Mouse (Mus musculus): ENCODE measurements around the gene Rps21. TPM values are rescaled to one million over a fixed set of nuclear protein-coding genes. Genes with fewer than 3 reads are reported as not detected.

Rps21 gene
- 423 and 539 TPM in 2 replicates for polyA plus RNA-seq (2015; fragmentation: Nextera tagmentation; extraction: Ambion mirVana)

DNA sequence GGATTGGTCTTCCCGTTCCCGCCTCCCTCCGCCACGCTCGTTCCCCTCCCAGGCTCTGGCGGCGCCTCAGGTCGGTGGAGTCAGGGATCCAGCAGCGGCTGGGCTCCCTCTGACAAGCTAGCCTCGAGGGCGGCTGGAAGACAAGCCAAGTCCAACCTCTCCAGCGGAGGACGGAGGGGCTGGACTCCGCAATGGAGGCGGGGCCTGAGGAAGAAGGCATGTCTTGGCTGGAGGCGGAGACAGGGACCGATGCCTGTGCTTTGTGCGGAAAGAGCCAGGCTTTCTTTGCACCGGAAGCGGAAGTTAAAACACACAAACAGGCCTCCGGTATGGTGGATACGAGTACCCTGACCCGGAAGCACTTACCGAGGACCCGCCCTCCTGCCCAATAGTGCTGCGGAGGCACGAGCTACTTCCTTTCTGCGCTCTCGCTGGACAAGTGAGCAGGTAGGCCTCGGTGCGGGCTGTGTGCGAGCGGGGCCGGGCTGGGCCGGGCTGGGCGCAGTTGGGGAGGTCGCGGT is at the start of gene Rps21:
Gene Rps21 (plus strand): TSS at position 377 of the 521 bp plus-strand sequence.

GRCm38 (mm10) chr2:180225762-180226378 is 31.3 kb upstream of the Rps21 start, which contains the start of gene Lama5:
Gene Lama5 (minus strand): TSS chr2:180225859.

GRCm38 (mm10) chr2:180273394-180274244 is 16.4 kb downstream of the Rps21 start, which contains the start of gene Cables2:
Gene Cables2 (minus strand): TSS chr2:180273496.

DNA sequence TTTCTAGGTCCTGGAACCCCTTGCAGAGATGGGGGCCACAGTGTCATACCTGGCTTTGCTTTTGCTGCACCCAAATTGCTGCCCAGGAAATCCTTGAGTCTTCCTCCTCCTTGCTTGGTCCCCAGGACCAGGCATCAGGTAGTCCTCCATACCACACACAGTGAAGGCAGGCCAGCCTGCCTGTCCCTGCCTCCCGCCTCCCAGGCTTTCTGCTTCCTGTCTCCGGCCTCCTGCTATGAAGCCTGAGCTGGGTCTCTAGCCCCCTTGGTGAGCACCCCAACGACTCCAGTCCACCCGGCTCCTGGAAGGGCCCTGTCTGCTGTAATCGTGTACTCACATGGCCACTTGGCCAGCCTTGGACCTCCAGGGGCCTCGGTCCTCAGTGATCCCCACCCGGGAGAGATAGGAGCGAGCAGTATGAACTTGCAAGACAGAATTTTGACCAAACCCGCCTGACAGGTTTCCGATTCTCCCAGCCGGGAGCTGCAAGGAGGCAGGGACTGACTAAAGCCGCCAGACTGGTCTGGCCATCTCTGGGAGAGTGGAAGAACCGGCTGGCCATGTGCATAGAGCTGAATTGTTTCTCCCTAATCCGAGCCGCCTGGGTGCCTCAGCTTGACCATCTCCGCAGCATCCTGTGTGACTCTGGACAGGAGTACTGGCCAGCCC is 32.4 kb downstream of the Rps21 start, which contains the start of gene Rbbp8nl:
Gene Rbbp8nl (minus strand): TSS at position 440 of the 669 bp plus-strand sequence.

Small RNA genes lying within 50 kb of the gene (microRNA-seq; reads per million reads assigned to microRNA genes)
- gene Mir3091: not detected

Other genes starting within 250 kb of the Rps21 start
- gene Lsm14b, start 232.4 kb upstream of the Rps21 start, polyA plus RNA-seq (2015; fragmentation: Nextera tagmentation; extraction: Ambion mirVana): 20.5 and 20.9 TPM in 2 replicates
- gene Psma7, start 214.9 kb upstream of the Rps21 start, polyA plus RNA-seq (2015; fragmentation: Nextera tagmentation; extraction: Ambion mirVana): 555 and 598 TPM in 2 replicates
- gene Ss18l1, start 214.9 kb upstream of the Rps21 start, polyA plus RNA-seq (2015; fragmentation: Nextera tagmentation; extraction: Ambion mirVana): 31.1 and 33.9 TPM in 2 replicates
- gene Mtg2, start 186.8 kb upstream of the Rps21 start, polyA plus RNA-seq (2015; fragmentation: Nextera tagmentation; extraction: Ambion mirVana): 27.8 and 28.5 TPM in 2 replicates
- gene Hrh3, start 152.9 kb upstream of the Rps21 start, polyA plus RNA-seq (2015; fragmentation: Nextera tagmentation; extraction: Ambion mirVana): 3.0 and 3.4 TPM in 2 replicates
- gene Osbpl2, start 138.1 kb upstream of the Rps21 start, polyA plus RNA-seq (2015; fragmentation: Nextera tagmentation; extraction: Ambion mirVana): 63.8 and 66.3 TPM in 2 replicates
- gene Adrm1, start 85.9 kb upstream of the Rps21 start, polyA plus RNA-seq (2015; fragmentation: Nextera tagmentation; extraction: Ambion mirVana): 188 and 199 TPM in 2 replicates
- 2.1 and 2.3 TPM in 2 replicates for gene Lama5, start 31.5 kb upstream of the Rps21 start, polyA plus RNA-seq (2015; fragmentation: Nextera tagmentation; extraction: Ambion mirVana)
- gene Cables2, start 16.1 kb downstream of the Rps21 start, polyA plus RNA-seq (2015; fragmentation: Nextera tagmentation; extraction: Ambion mirVana): 26.9 and 31.4 TPM in 2 replicates
- gene Rbbp8nl, start 32.5 kb downstream of the Rps21 start, polyA plus RNA-seq (2015; fragmentation: Nextera tagmentation; extraction: Ambion mirVana): not detected in 2 replicates
- not detected in 2 replicates for gene Gata5, start 77.3 kb downstream of the Rps21 start, polyA plus RNA-seq (2015; fragmentation: Nextera tagmentation; extraction: Ambion mirVana)
- 2.8 and 3.0 TPM in 2 replicates for gene Slco4a1, start 198.9 kb downstream of the Rps21 start, polyA plus RNA-seq (2015; fragmentation: Nextera tagmentation; extraction: Ambion mirVana)
- gene Ntsr1, start 242.6 kb downstream of the Rps21 start, polyA plus RNA-seq (2015; fragmentation: Nextera tagmentation; extraction: Ambion mirVana): 3.3 and 3.4 TPM in 2 replicates

Data from neural tube, postnatal 0 days (tissue).